Mouse (Mus musculus) forebrain, embryonic 15.5 days (tissue): ENCODE data around the gene Traf4. TPM values are rescaled to one million over a fixed set of nuclear protein-coding genes. Genes with fewer than 3 reads are reported as not detected.
"Not testable (repeated sequence)": the region's sequence is repeated elsewhere in the genome, so short reads cannot be mapped to it uniquely, and the experiment has no call there.

ENCODE experiments used
- ATAC-seq: fragments of 200-750 bp; cut with Nextera tagmentation; replicated peaks from 2 replicates; pipeline ENCODE4 v1.8.0; 2017; ENCODE audit warnings: mild to moderate bottlenecking, moderate TSS enrichment, moderate library complexity
- H3K27ac ChIP-seq: fragments of 300-500 bp; sonication (generic); replicated peaks from 2 replicates; pipeline ENCODE4 v1.5.1; 2015; ENCODE audit warnings: mild to moderate bottlenecking, inconsistent platforms
- H3K27me3 ChIP-seq: fragments of 300-500 bp; sonication (generic); 2 replicates; pipeline ENCODE4 v1.6.1; 2015; ENCODE audit warnings: inconsistent platforms
- H3K36me3 ChIP-seq: fragments of 300-500 bp; sonication (generic); 2 replicates; pipeline ENCODE4 v1.6.1; 2015; ENCODE audit warnings: mild to moderate bottlenecking, inconsistent platforms
- H3K4me1 ChIP-seq: fragments of 300-500 bp; sonication (generic); 2 replicates; pipeline ENCODE4 v1.6.1; 2015; ENCODE audit warnings: inconsistent platforms
- H3K4me2 ChIP-seq: fragments of 300-500 bp; sonication (generic); replicated peaks from 2 replicates; pipeline ENCODE4 v1.6.1; 2015; ENCODE audit warnings: mild to moderate bottlenecking, inconsistent platforms
- H3K4me3 ChIP-seq: fragments of 300-500 bp; sonication (generic); 2 replicates; pipeline ENCODE4 v1.5.1; 2015; ENCODE audit warnings: mild to moderate bottlenecking, inconsistent platforms
- H3K9ac ChIP-seq: fragments of 300-500 bp; sonication (generic); replicated peaks from 2 replicates; pipeline ENCODE4 v1.6.1; 2015; ENCODE audit warnings: mild to moderate bottlenecking, inconsistent platforms
- H3K9me3 ChIP-seq: fragments of 300-500 bp; sonication (generic); 2 replicates; pipeline ENCODE4 v1.6.1; 2016; ENCODE audit warnings: inconsistent platforms
- WGBS: fragments of 180-500 bp; shearing (Covaris S2); methylation state at CpG from one replicate; pipeline ENCODE4 v1.1.7; 2015; ENCODE audit warnings: mixed read lengths; 5-methylcytosine and 5-hydroxymethylcytosine counted together
- polyA plus RNA-seq: library from polyadenylated mRNA; unstranded; fragments of >200 nt; fragmentation: Nextera tagmentation; extraction: Ambion mirVana; gene quantifications from 2 replicates; pipeline ENCODE4 v1.2.1, GENCODE M21; 2015

Gene Traf4
- polyA plus RNA-seq, 1 experiment from 2014 or later, result 121 TPM

DNA sequence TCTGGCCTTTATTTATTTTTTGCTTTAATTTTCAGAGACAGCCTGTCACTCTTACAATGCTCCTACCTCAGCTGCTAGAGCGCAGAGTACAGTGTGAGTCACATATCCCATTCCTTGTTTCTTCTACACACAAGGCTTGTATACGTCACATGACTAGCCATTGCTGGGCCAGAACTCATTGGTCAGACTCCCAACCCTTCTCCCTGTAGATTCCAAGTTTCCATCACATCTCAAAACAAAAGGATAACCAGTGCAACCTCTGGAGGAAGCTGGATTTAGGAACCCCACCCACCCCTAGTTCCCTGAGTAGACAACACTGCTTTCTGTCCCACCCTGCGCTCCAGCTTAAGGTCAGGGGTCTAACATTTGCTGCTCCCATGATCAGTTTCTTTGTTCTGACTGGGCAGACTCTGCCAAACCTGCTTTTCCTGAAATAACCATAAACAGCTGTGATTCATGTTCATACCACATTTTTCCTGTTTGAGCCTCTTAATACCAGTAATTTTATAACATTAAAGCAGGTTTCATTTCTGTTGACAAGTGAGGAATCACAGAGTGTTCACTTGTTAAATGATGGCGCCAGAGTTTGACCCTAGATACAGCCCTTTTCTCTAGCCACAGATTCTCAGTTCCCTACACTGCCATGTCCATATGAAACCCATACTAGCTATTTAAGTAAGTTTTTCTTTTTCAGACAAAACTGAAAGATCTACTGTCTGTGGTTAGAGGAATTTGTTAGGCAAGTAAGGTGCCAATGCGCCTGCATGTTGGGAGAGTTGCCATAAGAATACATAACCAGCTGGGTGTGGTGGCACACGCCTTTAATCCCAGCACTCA is 18.5 kb downstream of the Traf4 start:
- peaks cover 2% of the 10 kb centered on the region for H3K4me1 ChIP-seq
- no peaks in the 10 kb centered on the region for H3K9me3 ChIP-seq
- H3K4me2 ChIP-seq, result no peak overlapping the region
- H3K27ac ChIP-seq, result no peak overlapping the region
- H3K36me3 ChIP-seq, result peaks cover 61% of the 10 kb centered on the region
- ATAC-seq, result no peak
- WGBS, result 94% methylated on average over 6 of the region's 6 CpGs
- H3K9ac ChIP-seq, result no peak overlapping the region
- H3K4me3 ChIP-seq, result no peak overlapping the region
- no peaks in the 10 kb centered on the region for H3K27me3 ChIP-seq

DNA sequence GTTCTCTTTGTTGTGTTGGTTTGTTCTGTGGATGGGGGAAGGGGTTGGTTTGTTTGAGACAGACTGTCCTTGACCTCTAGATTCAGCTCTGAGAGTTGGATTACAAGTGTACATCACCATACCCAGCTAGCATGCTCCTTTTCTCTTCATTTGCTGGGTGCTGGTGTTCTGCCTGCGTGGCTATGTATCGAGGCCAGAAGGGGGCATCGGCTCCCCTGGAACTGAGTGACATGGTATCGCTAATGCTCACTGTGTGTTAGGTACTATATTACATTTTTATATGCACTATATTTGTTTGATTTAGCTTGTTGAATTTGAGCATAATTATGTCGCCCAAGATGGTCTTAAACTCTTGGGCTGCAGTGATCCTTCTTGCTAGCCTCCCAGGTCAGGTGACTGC is 19.2 kb downstream of the Traf4 start:
- 88% methylated on average over 5 of the region's 5 CpGs for WGBS
- Histone ChIP-seq H3K27ac (no peak overlapping the region), H3K27me3 (no peaks in the 10 kb centered on the region), H3K9ac (no peak overlapping the region), H3K9me3 (no peaks in the 10 kb centered on the region), H3K4me3 (no peak overlapping the region), H3K4me2 (no peak overlapping the region), H3K4me1 (no peaks in the 10 kb centered on the region), H3K36me3 (peaks cover 60% of the 10 kb centered on the region)
- no peak for ATAC-seq

DNA sequence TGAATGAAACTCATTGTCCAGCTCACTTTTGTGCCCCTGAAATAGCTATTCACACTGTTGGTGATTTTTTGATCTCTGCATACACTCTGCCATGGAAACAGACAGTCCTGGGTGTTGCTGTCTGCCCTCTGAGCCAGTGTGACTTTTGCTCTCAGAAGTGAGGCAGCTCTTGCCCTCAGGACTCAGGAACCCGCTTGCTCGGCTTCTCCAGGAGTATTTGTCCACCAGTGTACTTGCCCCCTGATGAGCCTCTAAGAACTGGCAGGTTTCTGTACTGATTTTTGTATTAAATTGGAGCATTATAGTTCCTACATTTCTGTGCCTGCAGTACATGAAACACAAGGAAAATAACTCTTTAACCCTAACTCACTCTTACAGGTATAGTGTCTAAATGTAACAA is 21.9 kb downstream of the Traf4 start:
- 84% methylated on average over 2 of the region's 2 CpGs for WGBS
- Histone ChIP-seq H3K4me3 (no peak overlapping the region), H3K9ac (no peak overlapping the region), H3K36me3 (peaks cover 39% of the 10 kb centered on the region), H3K27me3 (no peaks in the 10 kb centered on the region), H3K27ac (no peak overlapping the region), H3K4me1 (no peaks in the 10 kb centered on the region), H3K9me3 (no peaks in the 10 kb centered on the region), H3K4me2 (no peak overlapping the region)
- ATAC-seq, result no peak

DNA sequence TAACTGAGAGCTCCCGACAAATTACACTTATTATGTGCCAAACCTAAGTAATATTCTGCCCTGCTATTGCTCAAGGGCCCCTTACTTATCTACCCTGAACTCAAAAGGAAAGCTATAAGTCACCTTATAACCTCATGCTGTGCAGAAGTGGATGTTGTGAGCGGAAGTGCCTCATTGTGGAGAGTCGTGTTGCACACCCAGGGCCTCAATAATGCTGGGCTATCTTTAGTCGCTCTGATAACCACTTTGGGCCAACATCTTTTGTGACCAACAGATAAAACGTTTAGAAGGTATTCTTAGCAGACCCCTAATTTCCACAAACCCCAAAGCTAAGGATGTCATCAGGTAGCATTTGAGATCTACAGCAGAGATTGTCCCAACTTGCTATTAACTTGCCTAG is 24.7 kb downstream of the Traf4 start:
- no peak for ATAC-seq
- H3K4me1 ChIP-seq, result no peaks in the 10 kb centered on the region
- H3K4me2 ChIP-seq, result no peak overlapping the region
- H3K9me3 ChIP-seq, result no peaks in the 10 kb centered on the region
- no peaks in the 10 kb centered on the region for H3K27me3 ChIP-seq
- no peak overlapping the region for H3K27ac ChIP-seq
- H3K4me3 ChIP-seq, result no peak overlapping the region
- peaks cover 28% of the 10 kb centered on the region for H3K36me3 ChIP-seq
- H3K9ac ChIP-seq, result no peak overlapping the region
- 89% methylated on average over 5 of the region's 5 CpGs for WGBS

DNA sequence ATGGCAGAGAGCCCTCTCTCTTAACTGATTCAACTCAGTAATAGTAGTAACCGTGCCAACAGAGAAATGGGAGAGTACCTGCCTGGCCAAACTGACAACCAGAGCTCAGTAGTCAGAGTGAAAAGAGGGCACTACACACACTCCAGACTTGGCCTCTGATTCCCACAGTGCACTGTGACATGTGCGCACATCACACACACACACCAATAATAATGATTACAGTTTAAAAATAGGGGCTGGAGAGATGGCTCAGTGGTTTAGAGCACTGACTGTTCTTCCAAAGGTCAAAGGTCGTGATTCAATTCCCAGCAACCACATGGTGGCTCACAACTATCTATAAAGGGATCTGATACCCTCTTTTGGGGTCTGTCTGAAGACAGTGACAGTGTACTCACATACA is 27.4 kb downstream of the Traf4 start:
- Histone ChIP-seq H3K36me3 (peaks cover 2% of the 10 kb centered on the region; the same call in 1 of the 2 replicates), H3K4me1 (no peaks in the 10 kb centered on the region), H3K4me2 (no peak overlapping the region), H3K9me3 (no peaks in the 10 kb centered on the region), H3K4me3 (no peak overlapping the region), H3K27me3 (no peaks in the 10 kb centered on the region), H3K9ac (no peak overlapping the region), H3K27ac (no peak overlapping the region)
- WGBS, result 94% methylated on average over 3 of the region's 3 CpGs
- ATAC-seq, result no peak

DNA sequence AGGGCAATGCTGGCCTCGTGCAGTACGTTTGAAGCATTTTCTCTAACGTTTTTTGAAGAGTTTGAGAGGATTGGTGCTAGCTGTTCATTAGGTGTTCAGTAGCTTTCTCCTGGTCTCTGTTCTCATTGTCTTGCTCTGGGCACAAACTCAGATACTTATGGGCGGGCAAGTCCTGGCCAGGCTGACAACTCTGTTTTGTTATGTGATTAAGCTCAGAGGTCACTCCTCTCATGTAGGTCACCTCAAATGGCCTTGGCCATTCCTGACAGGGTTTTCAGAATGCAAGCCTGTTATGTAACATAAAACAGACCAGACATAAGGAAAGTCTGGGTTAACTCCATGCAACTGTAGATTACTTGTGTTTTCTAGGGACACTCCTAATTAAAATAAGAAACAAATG is 27.8 kb downstream of the Traf4 start:
- no peak overlapping the region for H3K9ac ChIP-seq
- no peaks in the 10 kb centered on the region for H3K4me1 ChIP-seq
- no peak for ATAC-seq
- WGBS, result 67% methylated on average over 4 of the region's 4 CpGs
- no peak overlapping the region for H3K27ac ChIP-seq
- no peaks in the 10 kb centered on the region for H3K9me3 ChIP-seq
- no peak overlapping the region for H3K4me3 ChIP-seq
- H3K27me3 ChIP-seq, result no peaks in the 10 kb centered on the region
- no peaks in the 10 kb centered on the region for H3K36me3 ChIP-seq
- no peak overlapping the region for H3K4me2 ChIP-seq

DNA sequence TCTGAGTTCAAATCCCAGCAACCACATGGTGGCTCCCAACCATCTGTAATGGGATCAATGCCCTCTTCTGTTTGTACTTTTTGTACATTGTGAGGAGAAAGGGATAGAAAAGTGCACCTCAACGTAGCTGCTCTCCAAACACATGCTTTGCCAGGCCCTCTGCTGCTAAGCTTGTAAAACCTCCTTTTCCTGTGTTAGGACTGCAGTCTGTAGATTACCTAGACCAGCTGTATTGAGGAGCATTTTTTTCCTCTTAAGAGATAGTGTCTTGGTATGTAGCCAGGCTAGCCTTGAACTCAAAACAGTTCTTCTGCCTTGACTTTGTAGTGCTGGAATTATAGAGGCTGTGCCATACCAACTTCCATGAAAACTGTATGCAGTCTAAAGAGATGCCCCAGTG is 29.3 kb downstream of the Traf4 start:
- H3K9ac ChIP-seq, result no peak overlapping the region
- no peaks in the 10 kb centered on the region for H3K36me3 ChIP-seq
- no peak overlapping the region for H3K4me3 ChIP-seq
- no peak overlapping the region for H3K4me2 ChIP-seq
- ATAC-seq, result no peak
- H3K4me1 ChIP-seq, result no peaks in the 10 kb centered on the region
- no peak overlapping the region for H3K27ac ChIP-seq
- H3K9me3 ChIP-seq, result no peaks in the 10 kb centered on the region
- WGBS, result 89% methylated on average over 1 of the region's 1 CpGs
- no peaks in the 10 kb centered on the region for H3K27me3 ChIP-seq

DNA sequence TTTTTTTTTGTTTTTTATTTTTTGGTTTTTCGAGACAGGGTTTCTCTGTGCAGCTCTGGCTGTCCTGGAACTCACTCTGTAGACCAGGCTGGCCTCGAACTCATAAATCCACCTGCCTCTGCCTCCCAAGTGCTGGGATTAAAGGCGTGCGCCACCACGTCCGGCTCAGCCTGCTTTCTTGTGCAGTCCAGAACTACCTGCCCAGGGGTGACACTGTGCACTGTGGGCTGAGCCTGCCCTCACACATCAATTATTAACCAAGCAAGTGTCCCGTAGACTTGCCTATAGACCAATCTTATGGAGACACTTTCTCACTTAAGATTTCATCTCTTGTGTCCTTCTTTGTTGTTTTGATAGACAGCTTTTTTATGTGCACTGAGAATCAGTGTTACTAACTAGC is 30.1 kb downstream of the Traf4 start:
- not testable (repeated sequence) for H3K9me3 ChIP-seq, H3K9ac ChIP-seq, H3K4me3 ChIP-seq, H3K27me3 ChIP-seq, H3K27ac ChIP-seq, ATAC-seq, H3K4me1 ChIP-seq, H3K36me3 ChIP-seq, H3K4me2 ChIP-seq
- WGBS, result 93% methylated on average over 7 of the region's 7 CpGs

DNA sequence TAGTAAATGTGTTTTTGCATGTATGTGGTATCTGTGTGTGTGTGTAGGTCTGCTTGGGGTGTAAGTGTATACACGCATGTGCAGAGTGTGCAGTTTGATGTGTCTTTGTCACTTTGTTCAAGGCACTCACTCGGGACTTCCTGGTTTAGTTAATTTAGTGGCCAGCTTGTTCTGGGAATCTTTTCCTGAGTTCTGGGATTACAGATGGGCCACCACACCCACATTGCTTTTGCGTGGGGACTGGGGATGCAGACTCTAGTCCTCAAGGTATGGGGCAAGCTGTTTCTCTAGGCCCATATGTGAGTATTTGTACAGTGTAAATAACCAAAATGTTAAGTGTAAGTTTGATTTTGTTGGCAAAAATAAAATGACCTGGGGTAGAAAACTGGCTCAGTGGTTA is 31.0 kb downstream of the Traf4 start:
- WGBS, result 82% methylated on average over 3 of the region's 3 CpGs
- Histone ChIP-seq H3K4me1 (peaks cover 4% of the 10 kb centered on the region), H3K27me3 (no peaks in the 10 kb centered on the region), H3K9me3 (no peaks in the 10 kb centered on the region), H3K36me3 (no peaks in the 10 kb centered on the region), H3K4me2 (no peak overlapping the region), H3K4me3 (no peak overlapping the region), H3K9ac (no peak overlapping the region), H3K27ac (no peak overlapping the region)
- no peak for ATAC-seq

DNA sequence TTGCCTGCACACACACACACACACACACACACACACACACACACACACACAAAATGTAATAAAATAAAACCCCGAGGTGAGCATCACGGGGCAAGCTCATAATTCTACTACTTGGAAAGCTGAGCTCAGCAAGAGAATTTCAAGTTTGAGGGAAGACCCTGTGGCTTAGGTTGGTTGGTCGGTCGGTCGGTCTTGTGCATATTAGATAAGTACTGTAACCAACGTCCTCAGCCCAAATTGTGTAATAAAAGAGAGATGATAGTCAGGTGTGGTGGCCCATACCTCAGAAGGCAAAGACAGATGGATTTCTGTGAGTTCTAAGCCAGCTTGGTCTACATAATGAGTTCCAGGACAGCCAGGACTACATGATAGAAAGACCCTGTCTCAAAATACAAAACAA is 31.5 kb downstream of the Traf4 start:
- Histone ChIP-seq H3K27ac (no peak overlapping the region), H3K9me3 (no peaks in the 10 kb centered on the region), H3K4me1 (peaks cover 7% of the 10 kb centered on the region), H3K9ac (no peak overlapping the region), H3K4me2 (no peak overlapping the region), H3K36me3 (no peaks in the 10 kb centered on the region), H3K4me3 (no peak overlapping the region), H3K27me3 (no peaks in the 10 kb centered on the region)
- no peak for ATAC-seq
- 93% methylated on average over 6 of the region's 6 CpGs for WGBS

DNA sequence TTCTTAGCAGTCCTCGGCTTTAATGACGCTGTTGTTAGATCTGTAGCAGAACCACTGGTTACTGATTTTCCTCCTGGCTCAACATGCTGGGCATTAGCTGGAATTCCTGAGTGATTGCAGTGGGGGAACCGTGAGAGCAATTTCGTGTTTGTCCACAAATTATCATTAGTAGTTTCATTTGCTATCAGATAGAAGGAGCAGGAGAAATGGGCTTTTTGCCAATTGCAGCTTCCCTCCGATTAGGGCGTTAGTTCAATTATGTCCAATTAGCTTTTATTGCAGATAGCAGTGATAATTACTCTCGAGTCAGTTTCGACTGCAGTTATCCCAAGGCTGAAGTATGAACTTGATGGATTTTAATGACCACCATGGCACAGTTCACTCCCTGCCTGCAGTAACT is 35.9 kb downstream of the Traf4 start:
- Histone ChIP-seq H3K4me1 (peaks cover 12% of the 10 kb centered on the region), H3K4me3 (no peak overlapping the region), H3K27me3 (no peaks in the 10 kb centered on the region), H3K4me2 (no peak overlapping the region), H3K36me3 (no peaks in the 10 kb centered on the region), H3K27ac (no peak overlapping the region), H3K9ac (no peak overlapping the region), H3K9me3 (no peaks in the 10 kb centered on the region)
- ATAC-seq, result no peak
- 32% methylated on average over 8 of the region's 8 CpGs for WGBS

DNA sequence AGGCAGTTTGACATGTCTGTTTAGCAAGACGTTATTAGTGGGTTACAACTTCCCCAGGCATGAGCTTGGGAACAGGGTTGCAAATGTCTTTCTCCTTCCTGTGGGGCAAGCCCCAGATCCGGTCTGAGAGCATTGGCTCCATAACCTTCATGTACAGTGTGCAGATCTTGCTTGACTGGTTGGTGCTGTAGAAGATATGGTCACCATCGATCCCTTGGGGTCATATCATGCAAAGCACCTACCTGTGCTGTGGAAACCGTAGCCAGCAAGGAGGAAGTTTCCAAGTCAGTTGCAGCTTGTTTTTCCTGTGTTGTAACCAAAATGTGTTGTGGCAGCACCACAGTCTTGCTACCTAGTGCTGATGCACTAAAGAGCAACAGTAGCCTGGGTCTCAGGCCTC is 38.6 kb downstream of the Traf4 start:
- Histone ChIP-seq H3K36me3 (no peaks in the 10 kb centered on the region), H3K4me3 (no peak overlapping the region), H3K27ac (no peak overlapping the region), H3K9ac (no peak overlapping the region), H3K27me3 (no peaks in the 10 kb centered on the region), H3K4me1 (peaks cover 12% of the 10 kb centered on the region), H3K9me3 (no peaks in the 10 kb centered on the region), H3K4me2 (no peak overlapping the region)
- ATAC-seq, result no peak
- 88% methylated on average over 4 of the region's 4 CpGs for WGBS

DNA sequence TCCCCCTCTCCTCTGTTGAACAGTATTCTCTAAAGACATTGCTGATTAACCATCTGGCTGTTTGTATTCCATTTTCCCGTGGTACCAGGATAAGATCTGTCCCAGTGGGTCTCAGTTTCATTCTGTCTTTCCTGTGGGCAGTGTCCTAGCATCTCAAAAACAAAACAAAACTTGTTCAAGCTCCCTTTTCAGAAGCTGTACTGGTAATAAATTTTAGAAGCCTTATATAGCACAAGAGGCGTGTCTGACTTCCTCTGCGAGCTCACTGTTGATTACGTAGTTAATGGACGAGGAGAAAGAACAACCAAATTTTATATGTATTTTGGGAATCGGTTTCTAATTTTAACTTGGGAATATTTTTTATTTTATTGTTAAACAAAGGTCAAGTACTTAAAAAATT is 39.7 kb downstream of the Traf4 start:
- Histone ChIP-seq H3K27me3 (no peaks in the 10 kb centered on the region), H3K4me3 (no peak overlapping the region), H3K36me3 (no peaks in the 10 kb centered on the region), H3K27ac (no peak overlapping the region), H3K4me1 (peaks cover 19% of the 10 kb centered on the region), H3K9me3 (no peaks in the 10 kb centered on the region), H3K9ac (no peak overlapping the region), H3K4me2 (no peak overlapping the region)
- ATAC-seq, result no peak
- WGBS, result 80% methylated on average over 6 of the region's 6 CpGs
